Mouse (Mus musculus): ENCODE measurements around the gene Tmprss6.

The Tmprss6 gene

DNA sequence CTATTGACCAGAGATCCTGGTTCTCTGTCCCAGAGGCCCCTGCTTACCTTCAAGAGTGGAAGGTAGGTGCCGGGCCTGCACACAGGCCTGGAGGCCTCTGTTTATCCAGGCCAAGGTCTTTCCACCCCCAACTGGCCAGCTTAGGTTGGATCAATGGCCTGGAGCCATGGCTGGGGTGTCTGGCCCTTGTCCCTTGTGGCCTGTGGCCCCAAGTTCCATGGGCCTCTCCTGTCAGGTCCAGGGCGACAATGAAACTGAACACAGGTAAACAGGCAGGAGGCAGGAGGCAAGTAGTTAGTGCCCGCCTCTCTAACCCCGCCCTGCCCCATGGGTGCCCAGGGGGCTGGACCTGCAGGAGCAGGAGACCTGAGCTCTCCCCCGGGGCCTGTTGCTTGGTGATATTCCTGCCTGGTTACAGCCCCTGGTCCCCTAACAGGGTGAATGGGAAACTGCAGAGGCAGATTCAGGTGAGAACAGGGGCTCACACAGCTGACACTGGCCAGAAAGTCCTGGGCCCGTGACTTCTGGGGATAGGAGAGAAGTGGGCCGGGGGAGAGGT is at the start of gene Tmprss6:
Gene Tmprss6 (minus strand): TSS at position 256 of the 559 bp plus-strand sequence.
- no peak for DNase-seq (ENCODE audit: low spot score)

GRCm38 (mm10) chr15:78518221-78518620 is 49.8 kb upstream of the Tmprss6 start:
- no peak for DNase-seq (ENCODE audit: low spot score)

DNA sequence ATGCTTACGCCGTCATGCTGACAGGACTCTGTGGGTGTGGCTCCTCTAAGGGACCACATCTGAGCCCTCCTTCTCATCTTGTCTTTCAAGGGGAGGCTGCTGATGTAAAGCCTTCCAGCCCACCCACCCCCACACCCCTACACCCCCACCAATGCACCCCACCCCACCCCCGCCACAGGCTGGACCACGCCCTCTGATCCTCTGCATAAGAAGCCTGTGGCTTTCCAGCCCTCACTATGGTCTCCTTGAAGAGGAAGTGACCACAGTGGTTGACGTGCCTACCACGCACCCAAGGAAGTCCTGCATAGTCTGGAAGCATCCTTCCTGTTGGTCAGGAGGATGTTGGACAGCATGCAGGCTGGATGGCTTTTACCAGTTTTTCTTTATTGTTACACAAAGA is 47.3 kb upstream of the Tmprss6 start:
- DNase-seq (ENCODE audit: low spot score) = no peak

- peak; percentile 57 for DNase-seq (ENCODE audit: low spot score)
Observed at GRCm38 (mm10) chr15:78514393-78515146, 46.1 kb upstream of the Tmprss6 start.

GRCm38 (mm10) chr15:78513019-78513418 is 44.6 kb upstream of the Tmprss6 start:
- no peak for DNase-seq (ENCODE audit: low spot score)

- no peak for DNase-seq (ENCODE audit: low spot score)
Observed at GRCm38 (mm10) chr15:78511951-78512350, 43.5 kb upstream of the Tmprss6 start.

- DNase-seq (ENCODE audit: low spot score) = no peak
Observed at GRCm38 (mm10) chr15:78510736-78511135, 42.3 kb upstream of the Tmprss6 start.

GRCm38 (mm10) chr15:78510121-78510576 is 41.7 kb upstream of the Tmprss6 start:
- DNase-seq (ENCODE audit: low spot score) = no peak

DNA sequence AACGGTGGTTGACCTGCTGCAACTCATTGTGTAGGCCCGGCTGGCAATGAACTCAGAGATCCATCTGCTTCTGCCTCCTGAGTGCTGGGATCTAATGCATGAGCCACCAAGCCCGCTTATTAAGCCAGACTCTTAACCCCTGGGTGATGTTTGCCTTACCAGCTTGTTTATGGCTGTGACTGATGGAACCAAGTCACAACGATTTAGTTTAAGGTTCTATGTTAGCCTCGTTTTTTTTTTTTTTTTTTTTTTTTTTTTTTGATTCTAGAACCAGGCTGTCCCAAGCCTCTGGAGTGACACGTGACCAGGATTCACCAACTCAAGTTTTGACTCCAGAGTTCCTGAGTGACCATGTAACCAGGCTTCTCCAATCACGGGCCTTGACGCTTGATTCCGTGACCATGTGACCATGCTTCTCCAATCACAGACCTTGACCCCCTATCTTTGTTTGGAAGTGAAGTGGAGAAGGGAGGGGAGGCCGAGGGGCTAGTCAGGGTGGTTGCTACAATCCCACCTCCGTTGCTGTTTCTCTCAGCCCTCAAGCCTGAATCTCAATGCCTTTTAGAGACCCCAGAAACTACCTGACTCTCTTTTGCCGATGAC is 41.0 kb upstream of the Tmprss6 start:
- no peak for DNase-seq (ENCODE audit: low spot score)

DNA sequence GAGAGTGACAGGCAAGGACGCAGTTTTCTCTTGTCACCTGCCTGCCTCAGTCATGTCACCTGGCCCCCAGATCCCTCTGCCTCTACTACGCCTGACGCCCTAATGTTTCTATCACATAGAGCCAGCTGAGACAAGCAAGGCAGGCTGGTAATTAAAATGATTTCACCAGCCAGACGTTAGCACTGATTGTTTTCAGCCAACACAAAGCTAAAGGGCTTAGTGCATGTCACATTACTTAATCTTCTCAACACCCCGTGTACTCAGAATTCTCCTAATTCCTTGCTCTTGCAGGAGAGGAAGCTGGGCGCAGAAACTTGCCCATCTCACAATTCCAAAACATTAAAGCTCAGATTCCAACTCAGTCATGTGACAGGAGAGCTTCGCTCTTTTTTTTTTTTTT is 40.0 kb upstream of the Tmprss6 start:
- no peak for DNase-seq (ENCODE audit: low spot score)

GRCm38 (mm10) chr15:78505541-78505940 is 37.1 kb upstream of the Tmprss6 start:
- no peak for DNase-seq (ENCODE audit: low spot score)

GRCm38 (mm10) chr15:78504816-78505215 is 36.4 kb upstream of the Tmprss6 start:
- no peak for DNase-seq (ENCODE audit: low spot score)

DNA sequence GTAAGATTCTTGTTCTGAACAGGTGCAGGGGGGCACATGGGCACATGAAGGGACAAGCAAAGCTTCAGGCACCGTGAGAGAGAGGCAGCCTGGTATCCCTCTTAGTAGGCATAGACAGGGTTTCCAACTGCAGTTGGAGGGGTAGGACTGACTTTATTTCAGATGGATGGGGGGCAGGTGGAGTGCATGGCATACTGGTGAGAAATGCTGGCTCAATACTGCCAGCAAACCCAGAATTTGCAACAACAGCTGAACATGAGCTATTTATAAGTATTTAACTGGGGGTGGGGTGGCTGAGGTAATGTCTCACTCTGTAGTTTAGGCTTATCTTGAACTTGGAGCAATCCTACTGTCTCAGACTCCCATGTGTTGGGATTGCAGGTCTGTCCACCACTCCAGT is 35.6 kb upstream of the Tmprss6 start:
- no peak for DNase-seq (ENCODE audit: low spot score)

GRCm38 (mm10) chr15:78502437-78503132 is 34.2 kb upstream of the Tmprss6 start:
- DNase-seq (ENCODE audit: low spot score) = no peak

DNA sequence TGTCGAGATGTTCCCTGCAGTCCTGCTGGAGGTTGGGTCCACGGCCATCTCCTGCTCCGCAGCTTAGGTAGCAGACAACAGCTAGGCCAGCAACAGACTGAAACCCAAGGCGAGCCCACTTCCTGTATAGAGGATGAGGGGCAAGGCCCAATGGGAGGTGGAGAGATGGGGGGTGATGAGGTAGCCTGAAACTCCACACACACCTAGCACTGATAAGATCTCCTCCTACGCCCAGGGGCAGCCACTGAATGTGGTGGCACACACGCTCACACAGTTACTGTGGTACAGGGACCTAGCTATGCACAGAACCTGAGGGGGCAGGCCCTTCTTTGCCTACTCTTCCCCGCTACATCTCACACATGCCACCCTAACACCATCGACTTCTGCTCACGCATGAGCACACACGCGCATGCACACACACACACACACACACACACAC is 26.6 kb upstream of the Tmprss6 start, which contains the start of gene Il2rb:
Gene Il2rb (minus strand): TSS at position 304 of the 439 bp plus-strand sequence.
- no peak for DNase-seq (ENCODE audit: low spot score)

DNA sequence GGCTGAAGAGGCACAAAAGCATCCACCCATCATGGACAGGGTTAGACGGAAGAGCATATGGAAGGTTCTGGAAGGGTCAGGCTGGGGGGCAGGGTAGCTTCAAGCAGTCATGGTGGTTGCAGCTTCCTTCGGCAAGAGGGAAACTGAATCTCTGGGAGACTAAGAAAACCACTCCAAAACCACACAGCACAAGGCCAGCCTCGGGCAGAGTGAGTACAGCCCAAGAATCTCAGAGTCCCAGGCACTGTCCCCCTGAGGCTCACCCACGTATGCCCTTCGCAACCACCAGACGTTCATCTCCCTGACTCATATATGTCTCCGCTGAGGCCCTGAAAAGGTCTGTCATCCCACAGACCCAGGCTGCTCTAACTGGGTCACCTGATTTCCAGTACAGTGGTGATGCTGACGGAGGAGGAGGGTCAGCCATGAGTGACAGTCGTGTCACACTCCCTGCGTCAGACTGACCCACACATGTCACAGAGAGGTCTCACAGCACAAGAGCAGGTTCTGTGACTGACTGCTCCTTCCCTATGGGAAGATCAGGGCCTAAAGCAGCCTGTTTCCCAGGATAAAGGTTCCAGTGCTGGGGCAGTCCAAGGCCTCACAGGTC is 25.1 kb upstream of the Tmprss6 start:
- no peak for DNase-seq (ENCODE audit: low spot score)

DNA sequence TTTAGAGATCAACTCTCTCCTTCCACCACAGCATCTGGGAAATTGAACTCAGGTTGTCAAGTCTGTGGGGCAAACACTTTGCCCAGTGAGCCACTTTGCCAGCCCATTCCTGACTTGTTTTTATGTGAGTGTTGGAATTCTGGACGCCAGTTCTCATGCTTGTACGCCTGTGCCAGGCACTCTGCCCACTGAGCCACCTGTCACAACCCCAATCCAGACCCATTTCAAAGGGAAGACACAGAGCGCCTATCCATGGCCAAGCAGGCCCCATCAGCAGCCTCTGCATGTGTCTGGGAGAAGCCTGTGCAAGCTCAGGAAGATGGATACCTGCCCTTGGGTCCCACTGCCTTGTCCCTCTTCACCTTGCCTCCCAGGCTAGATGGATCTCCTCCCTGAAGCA is 22.9 kb upstream of the Tmprss6 start:
- DNase-seq (ENCODE audit: low spot score) = no peak

- DNase-seq (ENCODE audit: low spot score) = no peak
Observed at GRCm38 (mm10) chr15:78489906-78490305, 21.5 kb upstream of the Tmprss6 start.

GRCm38 (mm10) chr15:78489248-78489647 is 20.8 kb upstream of the Tmprss6 start:
- DNase-seq (ENCODE audit: low spot score) = no peak

GRCm38 (mm10) chr15:78487066-78487465 is 18.6 kb upstream of the Tmprss6 start:
- DNase-seq (ENCODE audit: low spot score) = no peak

DNA sequence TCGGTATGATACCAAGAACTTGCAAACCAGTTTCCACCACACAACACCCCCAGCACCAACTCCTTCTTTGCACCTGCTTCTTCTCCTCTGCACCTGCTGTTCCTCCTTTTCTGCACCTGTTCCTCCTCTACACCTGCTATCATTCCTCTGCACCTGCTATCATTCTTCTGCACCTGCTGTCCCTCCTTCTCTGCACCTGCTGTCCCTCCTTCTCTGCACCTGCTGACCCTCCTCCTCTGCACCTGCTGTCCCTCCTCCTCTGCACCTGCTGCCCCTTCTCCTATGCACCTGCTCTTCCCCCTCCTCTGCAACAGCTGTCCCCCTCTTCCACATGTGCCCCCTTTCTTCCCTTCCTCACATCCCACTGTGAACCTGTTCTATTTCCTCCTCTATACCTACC is 18.1 kb upstream of the Tmprss6 start:
- no peak for DNase-seq (ENCODE audit: low spot score)

DNA sequence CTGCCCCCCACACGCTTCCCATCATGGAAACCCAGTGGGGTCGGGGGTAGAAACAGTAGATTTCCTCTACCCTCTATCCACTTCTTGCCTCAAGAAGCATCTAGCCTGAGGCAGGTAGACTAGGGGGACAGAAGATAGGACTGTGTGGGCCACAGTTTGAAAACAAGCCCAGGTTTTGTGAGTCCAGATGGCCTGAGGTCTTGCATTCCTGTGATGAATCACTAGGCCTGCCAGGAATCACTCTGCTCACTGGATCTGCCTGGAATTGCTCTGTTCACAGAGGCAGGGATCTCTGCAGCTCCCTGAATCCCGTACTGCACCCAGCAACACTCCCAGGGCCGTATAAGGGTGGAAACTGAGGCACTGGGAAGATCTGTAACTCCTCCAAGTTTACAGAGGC is 14.9 kb upstream of the Tmprss6 start:
- no peak for DNase-seq (ENCODE audit: low spot score)

Measured in left cerebral cortex, adult 11 months (tissue).